Mouse (Mus musculus): ENCODE measurements around the gene Cct8.

Gene Cct8

DNA sequence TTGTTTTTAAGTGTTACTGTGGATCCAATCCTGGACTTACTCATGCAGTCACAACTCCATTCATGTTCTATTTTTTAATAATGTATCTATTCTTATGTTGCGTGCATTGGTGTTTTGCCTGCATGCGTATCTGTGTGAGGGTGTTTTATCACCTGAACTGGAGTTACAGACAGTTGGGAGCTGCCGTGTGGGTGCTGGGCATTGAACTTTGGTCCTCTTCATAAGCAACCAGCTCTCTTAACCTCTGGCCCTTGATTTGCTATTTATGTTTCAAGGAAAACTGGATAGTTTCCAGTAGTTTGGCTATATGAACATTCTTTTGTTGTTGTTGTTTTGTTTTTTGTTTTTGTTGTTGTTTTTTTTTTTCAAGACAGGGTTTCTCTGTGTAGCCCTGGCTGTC lies 50.1 kb downstream of the Cct8 start:
- no peak for DNase-seq (ENCODE audit: low read depth, low spot score)

- DNase-seq (ENCODE audit: low read depth, low spot score): no peak
Observed at GRCm38 (mm10) chr16:87445110-87445509, 50.6 kb downstream of the Cct8 start.

- no peak for DNase-seq (ENCODE audit: low read depth, low spot score)
Observed at GRCm38 (mm10) chr16:87444071-87444470, 51.6 kb downstream of the Cct8 start.

DNA sequence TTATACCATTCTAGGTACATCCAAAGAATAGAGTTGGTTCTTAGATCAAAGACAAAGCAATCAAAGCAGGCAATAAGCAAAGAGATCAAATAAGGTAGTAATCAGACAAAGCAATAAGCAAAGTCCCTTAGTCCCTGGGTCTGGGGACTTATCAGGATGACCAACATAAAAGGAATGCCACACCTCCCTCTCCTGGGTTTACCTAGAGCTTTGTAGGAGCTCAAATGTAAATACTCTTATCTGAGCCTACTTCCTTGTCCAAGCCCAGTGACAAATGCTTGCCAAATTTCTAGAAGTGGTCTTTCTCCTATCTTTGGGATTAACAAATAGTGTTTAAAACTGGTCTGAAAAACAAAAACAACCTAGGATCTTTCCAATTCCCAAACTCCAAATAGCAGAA lies 52.4 kb downstream of the Cct8 start:
- no peak for DNase-seq (ENCODE audit: low read depth, low spot score)

DNA sequence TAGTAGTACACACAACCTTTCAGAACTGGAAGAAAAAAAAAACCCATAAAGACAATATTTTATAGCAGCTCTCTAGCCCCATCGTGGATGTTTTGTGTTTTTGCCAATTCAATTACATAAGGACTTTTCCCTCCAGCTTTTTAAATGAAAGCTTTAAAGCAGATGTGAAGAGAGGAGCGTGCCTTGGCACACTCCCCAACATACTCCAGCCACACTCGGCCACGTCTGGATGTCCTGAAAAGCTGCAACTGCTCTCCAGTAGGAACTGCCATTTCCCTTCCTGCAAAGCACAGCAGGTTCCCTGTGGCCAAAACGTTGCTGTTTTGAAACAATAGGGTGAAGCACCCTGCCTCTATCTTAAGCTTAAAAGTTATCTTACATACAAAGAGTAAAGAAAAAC lies 53.4 kb downstream of the Cct8 start:
- no peak for DNase-seq (ENCODE audit: low read depth, low spot score)

- no peak for DNase-seq (ENCODE audit: low read depth, low spot score)
Observed at GRCm38 (mm10) chr16:87441089-87441488, 54.6 kb downstream of the Cct8 start.

GRCm38 (mm10) chr16:87440184-87440686 lies 55.4 kb downstream of the Cct8 start, which contains the start of gene Rwdd2b:
Rwdd2b (minus strand) TSS chr16:87440573.
- DNase-seq (ENCODE audit: low read depth, low spot score): peak; percentile 83

GRCm38 (mm10) chr16:87438697-87439096 lies 57.0 kb downstream of the Cct8 start:
- DNase-seq (ENCODE audit: low read depth, low spot score): no peak

DNA sequence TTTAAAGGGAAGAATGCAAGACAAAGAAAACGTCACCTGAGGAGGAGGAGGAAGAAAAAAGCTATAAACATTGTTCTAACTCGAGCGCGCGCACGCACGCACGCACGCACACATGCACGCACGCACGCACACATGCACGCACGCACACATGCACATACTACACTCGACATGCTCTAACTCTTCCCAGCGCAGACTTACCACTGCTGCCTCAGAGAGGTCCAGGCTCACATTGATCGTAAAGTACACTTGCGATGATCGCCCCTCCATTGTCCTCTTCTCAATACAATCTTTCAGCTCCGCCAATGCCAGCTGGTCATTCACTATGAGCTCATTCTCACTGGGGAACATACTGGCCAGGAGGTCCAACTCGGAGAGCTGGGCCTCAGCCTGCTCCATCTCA lies 58.6 kb downstream of the Cct8 start:
- DNase-seq (ENCODE audit: low read depth, low spot score): no peak

DNA sequence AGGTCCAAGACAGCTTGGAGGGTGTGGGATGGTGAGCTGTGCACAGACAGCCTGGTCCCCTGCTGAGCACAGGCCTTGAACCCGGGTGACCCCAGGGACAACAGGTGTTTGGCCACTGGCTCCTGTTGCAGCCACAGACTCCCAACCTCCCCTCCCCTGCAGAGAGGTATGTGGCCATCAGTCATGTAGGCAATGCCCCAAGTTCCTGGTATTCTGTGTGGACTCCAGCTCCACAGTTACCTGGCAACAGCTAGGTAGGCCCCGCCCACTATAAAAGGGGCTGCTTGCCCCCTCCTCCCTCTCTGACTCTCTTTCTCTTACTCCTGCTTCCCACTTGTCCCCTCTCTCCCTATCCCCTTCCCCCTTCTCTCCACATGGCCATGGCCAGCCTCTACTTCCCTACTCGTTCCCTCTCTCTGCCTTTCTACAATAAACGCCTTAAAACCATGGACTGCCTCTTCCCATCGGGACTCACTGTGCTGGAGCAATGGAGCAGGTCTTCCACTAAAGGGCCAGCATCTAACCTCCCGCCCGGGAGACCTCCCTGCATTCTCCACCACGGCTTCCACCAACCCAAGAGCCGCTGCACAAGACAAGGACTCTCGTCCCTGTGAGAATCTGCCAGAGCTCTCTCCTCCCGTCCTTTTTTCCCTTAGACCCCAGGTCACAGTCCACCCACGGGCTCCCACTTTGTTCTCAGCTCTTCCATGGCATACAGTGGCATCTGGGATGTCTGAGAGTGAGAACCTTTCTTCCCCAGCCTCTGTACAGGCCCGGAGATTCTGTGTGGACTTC lies 60.1 kb downstream of the Cct8 start:
- no peak for DNase-seq (ENCODE audit: low read depth, low spot score)

DNA sequence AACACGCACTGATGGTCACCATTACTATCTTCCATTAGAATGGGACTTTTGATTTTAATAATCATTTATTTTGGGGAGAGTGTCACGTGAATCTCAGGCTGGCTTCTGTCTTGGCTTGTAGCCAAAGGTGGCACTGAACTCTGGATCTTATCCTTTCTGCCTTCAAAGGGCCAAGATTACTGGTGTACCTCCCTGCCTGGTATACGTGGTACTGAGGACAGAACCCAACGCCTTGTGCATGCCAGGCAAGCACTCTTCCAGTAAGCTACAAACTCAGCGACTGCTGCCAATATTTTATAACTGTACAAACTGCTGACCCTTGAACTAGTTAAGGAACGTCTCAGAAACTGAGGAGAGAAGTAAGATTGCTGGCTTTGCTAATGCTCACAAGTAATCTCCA lies 60.7 kb downstream of the Cct8 start:
- no peak for DNase-seq (ENCODE audit: low read depth, low spot score)

DNA sequence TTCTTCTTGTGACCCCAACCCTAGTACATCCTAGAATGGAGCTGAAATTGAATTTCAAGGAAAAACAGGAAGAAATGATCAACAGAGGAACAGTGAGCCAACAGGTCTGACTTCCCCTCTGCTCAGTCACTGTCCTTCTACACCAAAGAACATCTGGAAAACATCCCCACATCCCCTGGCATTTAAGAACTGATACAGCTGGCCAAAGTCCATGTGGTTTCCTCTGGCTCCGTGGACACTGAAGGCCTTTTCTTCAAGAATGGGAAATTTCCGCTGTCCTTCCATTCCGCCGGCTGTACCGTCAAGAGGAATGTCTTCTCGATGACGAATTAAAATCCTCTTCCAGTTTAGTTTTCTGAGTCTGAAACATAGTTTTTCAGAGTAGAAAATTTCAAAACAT lies 61.4 kb downstream of the Cct8 start:
- no peak for DNase-seq (ENCODE audit: low read depth, low spot score)
